Mouse (Mus musculus): ENCODE results near the gene Olfr1391.
"Not testable (repeated sequence)": the region's sequence is repeated elsewhere in the genome, so short reads cannot be mapped to it uniquely, and the experiment has no call there.

Gene Olfr1391

DNA sequence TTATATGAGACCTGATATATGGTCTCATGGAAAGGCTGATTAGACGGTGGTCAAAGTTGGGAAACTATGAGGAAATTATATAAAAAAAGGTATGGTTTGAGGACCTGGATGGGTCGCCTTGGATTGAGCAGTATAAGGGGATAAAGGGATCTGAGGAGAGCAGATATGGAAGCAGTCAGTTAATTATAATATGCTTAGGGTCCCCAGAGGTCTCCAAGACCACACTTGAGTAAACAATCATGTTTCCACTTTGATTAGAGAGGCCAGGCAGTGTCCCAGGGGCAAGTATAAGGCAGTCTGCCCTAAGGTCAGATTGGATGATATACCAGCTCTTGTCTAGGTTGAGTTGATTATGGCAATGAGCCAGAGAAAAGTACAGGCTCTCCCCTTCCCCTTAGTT lies at the start of gene Olfr1391:
Olfr1391 (plus strand) TSS at position 301 of the 400 bp plus-strand sequence.
- no peak for DNase-seq

DNA sequence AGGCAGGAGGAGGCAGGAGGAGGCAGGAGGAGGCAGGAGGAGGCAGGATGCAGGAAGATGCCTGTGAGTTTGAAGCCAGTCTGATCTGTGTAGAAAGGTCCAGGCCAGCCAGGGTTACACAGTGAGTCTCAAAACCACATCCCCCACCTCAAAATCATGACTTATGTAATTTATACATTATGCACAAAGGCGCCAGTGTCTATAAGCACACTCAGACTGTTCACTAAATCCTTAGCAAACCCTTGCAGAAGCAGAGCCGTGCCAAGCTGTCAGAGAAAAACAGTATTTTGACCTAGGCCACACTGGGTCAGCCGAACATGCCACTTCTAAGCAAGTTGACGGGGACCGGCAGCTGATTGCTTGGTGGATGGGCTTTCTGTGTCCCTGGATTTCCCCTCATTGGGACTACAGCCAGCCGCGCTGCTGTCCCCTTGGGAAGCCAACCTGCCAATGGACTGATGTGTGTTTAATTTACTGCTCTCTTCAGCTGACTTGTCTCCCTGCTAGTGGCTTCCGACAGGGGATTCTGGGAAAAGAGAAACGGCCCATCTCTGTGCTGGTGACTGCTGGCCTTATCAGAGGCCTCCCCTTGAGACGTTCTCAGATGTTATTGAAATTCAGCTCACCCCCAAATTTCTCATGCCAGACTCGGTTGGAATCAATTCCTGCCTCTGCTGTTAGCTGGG lies 48.6 kb upstream of the Olfr1391 start:
- DNase-seq = no peak

DNA sequence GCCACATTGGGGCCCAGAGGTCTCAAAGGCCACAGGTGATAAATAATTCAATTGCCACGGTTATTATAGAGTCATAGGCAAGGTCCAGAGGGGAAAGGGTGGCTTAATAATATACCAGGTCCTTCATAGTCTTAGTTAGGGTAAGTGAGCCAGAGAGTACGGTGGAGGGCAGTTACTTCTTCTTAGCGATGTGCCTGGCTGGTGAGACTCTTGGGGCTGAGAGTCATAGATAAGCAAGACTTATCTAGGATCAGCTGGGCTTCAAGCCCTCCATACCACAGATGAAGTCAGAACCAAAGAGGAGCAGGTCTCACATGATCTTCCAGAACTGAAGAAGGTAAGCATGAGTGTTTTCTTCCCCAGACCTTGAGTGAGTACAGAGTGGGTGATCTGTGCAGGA lies 44.3 kb upstream of the Olfr1391 start, which contains the start of gene Olfr1393:
Olfr1393 (plus strand) TSS at position 83 of the 400 bp plus-strand sequence.
- DNase-seq = no peak

DNA sequence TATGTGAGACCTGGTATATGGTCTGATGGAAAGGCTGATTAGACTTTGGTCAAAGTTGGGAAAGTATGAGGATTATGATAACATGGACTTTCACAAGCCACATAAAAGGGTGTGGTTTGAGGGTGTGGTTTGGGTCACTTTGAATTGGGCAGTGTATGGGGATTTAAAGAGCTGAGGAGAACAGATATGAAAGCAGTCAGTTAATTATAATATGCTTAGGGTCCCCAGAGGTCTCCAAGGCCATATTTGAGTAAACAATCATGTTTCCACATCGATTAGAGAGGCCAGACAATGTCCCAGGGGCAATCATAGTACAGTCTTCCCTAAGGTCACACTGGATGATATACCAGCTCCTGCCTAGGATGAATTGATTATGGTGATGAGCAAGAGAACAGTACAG lies 37.6 kb upstream of the Olfr1391 start, which contains the start of gene Olfr1392:
Olfr1392 (plus strand) TSS at position 301 of the 400 bp plus-strand sequence.
- DNase-seq = not testable (repeated sequence)

GRCm38 (mm10) chr11:49287251-49287650 lies 35.3 kb upstream of the Olfr1391 start:
- no peak for DNase-seq

DNA sequence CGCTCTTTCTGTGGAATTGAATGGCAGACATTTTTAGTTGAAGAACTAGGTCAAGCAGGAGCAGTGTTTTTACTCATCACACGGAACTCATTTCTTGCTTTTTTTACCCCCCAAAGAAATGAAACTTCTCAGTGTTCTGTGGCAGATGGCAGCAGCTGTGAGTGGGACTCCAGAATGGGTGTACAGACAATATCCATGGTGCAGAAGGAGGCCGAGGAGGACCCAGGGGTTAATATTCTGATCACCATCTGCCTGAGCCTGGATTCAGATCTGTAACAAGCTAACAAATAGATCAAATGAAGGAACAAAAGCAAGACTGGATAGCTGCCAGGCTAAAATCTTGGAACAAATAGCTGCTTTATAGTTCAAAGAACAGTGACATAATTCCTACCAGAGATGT lies 29.8 kb upstream of the Olfr1391 start:
- DNase-seq = no peak

- DNase-seq = no peak
Observed at GRCm38 (mm10) chr11:49304441-49304840, 18.1 kb upstream of the Olfr1391 start, which contains the start of gene Olfr10. Gene Olfr10 (plus strand): TSS chr11:49304741.

DNA sequence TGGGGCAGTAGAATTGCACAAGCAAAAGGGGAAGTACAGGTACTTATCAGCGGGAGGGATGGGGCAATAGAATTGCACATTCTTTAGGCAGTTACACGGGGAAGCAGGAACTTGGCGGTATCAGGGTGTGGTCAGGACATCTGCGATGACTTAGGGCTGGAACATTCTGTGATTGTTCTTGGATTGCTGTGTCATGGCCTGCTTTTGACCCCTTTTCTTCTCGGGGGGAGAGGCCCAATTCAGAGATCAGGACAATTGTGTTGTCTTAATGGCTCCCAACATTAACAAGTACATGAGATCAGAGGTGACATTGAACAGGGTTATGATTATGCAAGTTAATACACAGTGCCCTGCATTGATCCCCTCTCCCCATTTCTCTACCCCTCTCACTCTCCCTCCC lies 14.0 kb upstream of the Olfr1391 start:
- DNase-seq = not testable (repeated sequence)

DNA sequence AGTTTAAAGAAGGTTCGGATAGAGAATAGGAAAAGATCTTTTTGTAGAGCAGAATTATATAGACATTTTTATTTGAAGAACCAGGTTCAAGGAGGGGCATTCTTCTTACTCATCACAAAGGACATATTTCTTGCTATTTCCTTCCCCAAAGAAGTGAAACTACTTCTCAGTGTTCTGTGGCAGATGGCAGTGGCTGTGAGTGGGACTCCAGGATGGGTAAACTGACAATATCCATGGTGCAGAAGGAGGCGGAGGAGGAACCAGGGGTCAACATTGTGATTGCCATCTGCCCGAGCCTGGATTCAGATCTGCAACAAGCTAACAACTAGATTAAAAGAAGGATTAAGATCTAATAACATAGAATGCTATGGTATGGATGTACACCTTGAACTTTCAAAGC lies 4.2 kb downstream of the Olfr1391 start:
- DNase-seq = no peak

GRCm38 (mm10) chr11:49329686-49330085 lies 7.1 kb downstream of the Olfr1391 start:
- no peak for DNase-seq

DNA sequence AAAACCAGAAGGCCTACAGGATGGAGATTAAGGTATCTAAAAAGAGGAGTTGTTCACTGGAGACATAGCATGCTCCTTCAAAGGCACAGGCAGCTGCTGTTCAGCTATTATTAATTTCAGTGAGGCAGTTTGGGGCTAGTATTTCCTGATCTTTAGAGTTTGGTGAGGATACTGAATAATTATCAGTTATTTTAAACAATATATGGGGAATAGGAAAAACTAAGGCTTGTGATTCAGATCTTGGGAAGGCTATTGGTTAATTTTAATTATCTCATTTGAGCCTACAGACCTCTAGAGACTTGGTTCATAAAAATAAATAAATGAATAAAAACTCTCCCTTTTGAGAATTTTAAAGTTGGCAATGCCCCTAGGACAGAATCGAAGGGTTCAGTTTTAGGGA lies 12.3 kb downstream of the Olfr1391 start, which contains the start of gene Olfr1390:
Olfr1390 (plus strand) TSS at position 301 of the 400 bp plus-strand sequence.
- DNase-seq = no peak

DNA sequence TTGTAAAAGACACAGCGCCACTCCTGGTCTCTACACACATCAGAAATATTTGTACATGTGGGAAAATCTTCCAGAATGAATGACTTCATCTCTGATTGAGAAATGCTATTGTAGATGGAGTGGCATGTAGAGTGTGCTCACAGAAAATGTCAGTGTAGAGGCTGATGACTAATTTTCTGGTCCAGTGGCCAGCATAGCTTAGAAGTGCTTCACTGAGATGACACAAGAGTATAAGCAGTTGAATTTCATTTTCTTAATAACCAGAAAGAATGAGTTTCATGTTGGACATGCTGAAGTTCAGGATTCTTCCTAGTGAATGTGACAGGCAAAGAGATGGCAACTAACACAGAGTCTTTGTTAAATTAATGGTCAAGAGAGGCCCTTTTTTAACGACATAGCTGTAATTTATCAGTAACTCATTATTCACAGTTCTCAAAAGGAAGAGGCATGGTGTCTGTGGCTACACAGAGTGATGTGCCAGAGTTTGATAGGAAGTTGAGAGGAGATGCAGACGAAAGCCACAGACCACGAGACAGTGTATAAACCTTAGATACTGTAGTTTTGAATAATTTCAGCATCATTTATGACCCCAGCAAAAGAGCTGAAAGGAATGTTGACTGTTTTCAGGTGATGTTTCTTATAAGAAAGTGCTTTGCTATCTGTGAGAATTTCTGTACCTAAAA lies 14.7 kb downstream of the Olfr1391 start:
- DNase-seq = no peak

All from lung, postnatal 36 days (tissue).